Mouse (Mus musculus) heart, adult 11 months (tissue): ENCODE data around the gene Stard10.

Source experiments
- DNase-seq: peaks from one replicate; pipeline ENCODE4 v3.0.0; 2022

The Stard10 gene

DNA sequence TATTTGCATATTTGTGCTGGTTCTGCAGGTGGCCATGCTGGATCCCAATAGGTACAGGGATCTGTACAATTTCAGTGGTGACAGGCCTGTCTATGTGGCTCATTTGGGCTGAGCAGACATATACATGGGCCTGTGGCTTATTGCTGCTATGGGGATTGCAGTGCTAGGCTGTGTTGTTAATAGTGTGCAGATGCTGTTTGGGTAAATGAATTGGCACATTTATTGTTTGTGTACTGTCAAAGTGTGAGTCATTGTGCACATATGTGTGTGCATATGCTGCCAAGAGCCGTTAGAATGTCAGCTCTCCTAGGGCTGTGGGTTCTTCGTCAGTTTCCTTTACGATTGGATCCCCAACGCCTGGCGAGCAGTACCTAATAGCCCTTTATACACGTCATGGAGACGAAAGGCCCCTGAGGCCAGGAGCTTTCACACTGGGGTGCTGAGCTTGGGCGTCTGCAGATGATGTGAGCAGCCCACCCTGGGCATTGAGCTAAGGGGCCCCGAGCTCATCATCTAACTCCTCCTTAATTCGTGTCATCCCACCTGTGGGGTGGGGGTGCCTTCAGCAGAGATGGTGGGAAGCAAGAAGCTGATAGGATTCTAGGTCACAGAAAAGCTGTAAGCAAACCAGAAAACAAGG, 59.9 kb downstream of the Stard10 start:
- DNase-seq, result peak; percentile 90

GRCm38 (mm10) chr7:101377741-101378262, 60.9 kb downstream of the Stard10 start:
- peak; percentile 99 for DNase-seq

- DNase-seq, result peak; percentile 95
Observed at GRCm38 (mm10) chr7:101378285-101378684, 61.4 kb downstream of the Stard10 start.

DNA sequence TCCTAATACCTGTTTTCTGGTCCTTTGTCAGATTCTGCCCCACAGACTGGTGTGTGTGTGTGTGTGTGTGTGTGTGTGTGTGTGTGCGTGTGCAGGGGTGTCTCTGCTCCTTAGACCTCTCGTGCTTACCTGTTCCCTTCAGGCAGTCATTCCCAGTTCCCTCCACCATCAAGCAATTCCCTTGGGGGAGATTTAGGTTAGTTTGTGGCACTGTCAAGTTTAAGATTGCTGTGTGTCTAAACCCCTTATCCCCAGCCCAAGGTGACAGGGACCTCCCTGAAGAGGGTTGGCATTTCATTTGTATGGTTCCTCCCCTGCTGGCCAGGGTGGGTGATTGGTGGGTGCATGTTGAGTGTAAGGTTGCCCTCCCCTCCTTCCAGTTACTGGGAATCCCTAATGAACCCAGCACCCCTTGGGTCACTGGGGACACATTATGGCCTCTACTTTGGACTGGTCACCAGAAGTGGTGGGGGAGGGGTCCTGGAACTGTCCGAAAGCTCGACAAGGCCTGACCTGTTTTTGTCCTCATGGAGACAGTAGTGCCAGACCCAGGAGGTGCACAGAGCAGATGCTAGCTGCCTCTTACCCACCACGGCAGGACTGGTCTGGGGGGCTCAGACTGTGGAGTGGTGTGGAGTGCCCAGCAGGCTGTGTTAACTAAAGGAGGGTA, 62.0 kb downstream of the Stard10 start:
- peak; percentile 95 for DNase-seq

DNA sequence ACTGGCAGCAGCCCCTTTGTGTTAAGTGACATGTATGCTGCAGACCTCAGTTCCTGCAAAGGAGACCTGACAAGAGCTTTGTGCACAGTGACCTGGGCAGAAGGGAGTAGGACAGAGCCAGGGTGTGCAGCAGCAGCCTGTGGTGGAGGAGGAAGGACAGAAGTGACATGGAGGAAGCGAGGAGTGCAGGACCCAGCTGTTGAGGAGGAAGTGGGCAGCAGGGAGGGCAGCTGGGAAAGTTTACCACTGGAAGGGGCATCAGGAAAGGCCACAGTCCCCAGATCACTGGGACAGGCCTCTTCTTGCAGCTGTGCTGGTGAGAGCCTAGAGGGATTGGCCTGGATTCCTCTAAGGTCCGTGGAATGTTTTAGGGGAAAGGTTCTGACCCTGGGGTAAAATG, 62.8 kb downstream of the Stard10 start:
- DNase-seq, result peak; percentile 97

- peak; percentile 89 for DNase-seq
Observed at GRCm38 (mm10) chr7:101381512-101381911, 64.6 kb downstream of the Stard10 start.

GRCm38 (mm10) chr7:101382378-101382777, 65.5 kb downstream of the Stard10 start:
- peak; percentile 97 for DNase-seq

DNA sequence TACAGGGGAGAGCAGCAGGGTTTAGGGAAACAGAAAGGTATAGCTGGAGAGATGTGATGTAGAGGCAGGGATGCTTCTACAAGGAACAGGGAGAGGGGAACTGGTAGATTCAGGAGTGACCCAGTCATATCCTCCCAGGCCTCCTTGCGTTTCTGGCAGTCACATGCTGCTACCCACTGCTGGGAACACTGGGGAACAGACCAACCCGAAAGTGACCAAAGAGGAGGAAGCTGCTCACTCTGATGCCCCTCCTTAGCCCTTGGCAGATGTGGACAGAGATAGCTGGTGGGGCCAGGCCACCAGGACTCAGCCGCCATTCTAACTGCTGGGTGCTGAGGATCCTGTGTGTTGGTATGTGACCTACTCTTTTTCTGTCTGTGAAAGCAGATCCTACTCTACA, 66.9 kb downstream of the Stard10 start:
- peak; percentile 98 for DNase-seq

DNA sequence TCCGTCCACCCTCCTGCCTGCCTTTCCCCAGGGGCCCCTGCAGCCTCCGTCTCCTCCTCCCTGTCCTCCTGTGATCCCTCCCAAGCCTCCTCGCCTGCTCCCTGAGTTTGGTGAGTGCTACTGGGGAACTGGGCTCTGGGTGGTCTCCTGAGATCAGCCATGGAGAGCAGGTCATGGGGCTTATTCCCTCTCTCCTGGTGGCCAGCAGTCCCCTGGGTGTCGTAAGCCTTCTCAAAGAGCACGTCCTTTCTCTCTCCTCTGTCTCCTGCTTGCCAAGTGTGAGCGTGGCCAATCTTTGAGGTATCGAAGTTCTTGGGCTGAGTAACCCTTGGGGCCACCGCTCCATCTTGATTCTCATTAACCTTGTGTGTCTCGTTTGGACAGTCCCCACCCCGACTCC, 68.0 kb downstream of the Stard10 start:
- peak; percentile 95 for DNase-seq

GRCm38 (mm10) chr7:101385331-101385733, 68.4 kb downstream of the Stard10 start:
- peak; percentile 97 for DNase-seq

GRCm38 (mm10) chr7:101385866-101386452, 69.1 kb downstream of the Stard10 start:
- DNase-seq, result peak; percentile 94

DNA sequence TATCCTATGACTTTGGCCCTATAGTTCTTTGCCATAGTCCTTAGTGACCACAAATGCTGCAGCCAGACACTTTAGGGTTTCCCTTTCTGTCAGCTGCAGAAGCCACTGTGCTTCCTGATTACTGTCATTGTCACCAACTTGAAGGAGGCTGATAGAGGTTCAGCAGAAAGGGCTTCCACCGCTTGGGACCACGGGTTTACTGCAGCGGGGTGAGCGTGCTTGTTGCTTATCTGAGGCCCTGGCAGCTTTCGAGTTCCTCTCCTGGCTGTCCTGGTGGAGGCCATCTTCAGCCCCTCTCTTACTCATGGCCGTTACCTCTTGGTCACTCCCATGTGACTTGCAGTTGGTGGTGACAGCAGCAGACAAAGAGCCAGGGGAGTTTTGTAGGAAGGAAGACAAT, 72.4 kb downstream of the Stard10 start:
- no peak for DNase-seq

DNA sequence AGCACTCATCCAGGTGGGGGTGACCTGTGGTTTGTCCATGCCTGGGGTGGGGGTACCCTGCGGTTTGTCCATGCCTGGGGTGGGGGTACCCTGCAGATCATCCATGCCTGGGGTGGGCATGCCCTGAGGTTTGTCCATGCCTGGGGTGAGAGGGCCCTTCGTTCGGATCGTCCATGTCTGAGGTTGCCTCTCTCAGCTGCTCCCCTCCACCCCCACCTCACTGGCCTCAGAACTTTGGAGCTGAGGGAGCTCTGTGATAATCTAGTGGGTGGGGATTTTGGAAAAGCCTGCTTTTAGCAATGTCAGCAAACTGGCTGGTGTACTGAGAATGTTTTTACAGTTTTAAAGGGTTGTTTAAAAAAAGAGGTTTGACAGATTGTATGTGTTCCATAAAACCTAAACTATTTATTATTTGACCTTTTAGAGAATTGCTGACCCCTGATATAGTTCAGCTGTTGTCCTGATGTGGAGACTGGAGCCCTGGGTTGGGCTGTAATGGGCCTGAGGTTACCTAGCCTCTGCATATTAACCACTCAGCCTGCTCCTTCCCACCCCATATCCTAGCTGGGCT, 75.1 kb downstream of the Stard10 start:
- no peak for DNase-seq

DNA sequence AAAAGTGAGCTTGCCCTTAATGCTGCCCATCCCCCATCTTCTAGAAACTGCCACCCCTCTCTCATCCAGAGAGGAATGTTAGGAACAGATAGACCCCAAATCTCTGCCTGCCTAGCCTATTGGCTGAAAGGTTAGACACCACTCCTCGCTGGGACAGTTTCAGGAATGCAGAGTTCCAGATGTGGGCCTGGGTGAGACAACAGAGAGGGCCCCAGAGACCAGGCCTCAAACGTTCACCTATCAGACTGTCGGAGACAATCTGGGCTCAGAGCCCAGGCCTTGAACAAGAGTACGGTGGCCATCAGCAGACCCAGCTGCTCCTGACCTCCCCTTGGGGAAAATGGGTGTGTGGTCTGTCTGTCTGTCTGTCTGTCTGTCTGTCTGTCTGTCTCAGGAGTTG, 76.1 kb downstream of the Stard10 start:
- peak; percentile 96 for DNase-seq

GRCm38 (mm10) chr7:101393694-101394504, 77.0 kb downstream of the Stard10 start:
- peak; percentile 99 for DNase-seq

DNA sequence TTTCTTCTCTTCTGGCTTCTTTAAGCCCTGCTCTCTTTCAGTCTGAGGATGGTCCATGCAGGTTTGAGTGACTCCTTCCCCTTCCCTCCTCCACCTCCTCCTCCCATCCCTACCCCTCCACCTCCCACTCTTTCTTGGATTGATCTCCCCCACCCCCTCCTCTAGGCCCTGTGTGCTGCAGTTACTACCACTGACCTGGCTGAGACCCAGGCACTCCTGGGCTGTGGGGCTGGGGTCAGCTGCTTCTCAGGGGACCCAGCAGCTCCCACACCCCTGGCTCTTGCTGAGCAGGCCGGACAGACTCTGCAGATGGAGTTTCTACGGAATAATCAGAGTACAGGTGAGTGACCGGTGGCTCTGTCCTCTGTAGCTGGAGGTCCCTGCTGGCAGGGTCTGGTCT, 77.7 kb downstream of the Stard10 start:
- DNase-seq, result peak; percentile 95

- peak; percentile 95 for DNase-seq
Observed at GRCm38 (mm10) chr7:101395471-101395870, 78.6 kb downstream of the Stard10 start.
